Mouse (Mus musculus) retina, embryonic 14.5 days (tissue): ENCODE measurements around the gene Taar9.
"Not testable (repeated sequence)": the region's sequence is repeated elsewhere in the genome, so short reads cannot be mapped to it uniquely, and the experiment has no call there.

Experiments used
- DNase-seq: peaks from one replicate; pipeline ENCODE4 v3.0.0-alpha.2; 2015; ENCODE audit warnings: low spot score

The Taar9 gene

GRCm38 (mm10) chr10:24076200-24076599 is 33.1 kb downstream of the Taar9 start, which contains the start of gene Taar8a:
TSS of gene Taar8a (plus strand) at chr10:24076500.
- DNase-seq = not testable (repeated sequence)

- DNase-seq = not testable (repeated sequence)
Measured at GRCm38 (mm10) chr10:24074751-24075150, 34.6 kb downstream of the Taar9 start.

DNA sequence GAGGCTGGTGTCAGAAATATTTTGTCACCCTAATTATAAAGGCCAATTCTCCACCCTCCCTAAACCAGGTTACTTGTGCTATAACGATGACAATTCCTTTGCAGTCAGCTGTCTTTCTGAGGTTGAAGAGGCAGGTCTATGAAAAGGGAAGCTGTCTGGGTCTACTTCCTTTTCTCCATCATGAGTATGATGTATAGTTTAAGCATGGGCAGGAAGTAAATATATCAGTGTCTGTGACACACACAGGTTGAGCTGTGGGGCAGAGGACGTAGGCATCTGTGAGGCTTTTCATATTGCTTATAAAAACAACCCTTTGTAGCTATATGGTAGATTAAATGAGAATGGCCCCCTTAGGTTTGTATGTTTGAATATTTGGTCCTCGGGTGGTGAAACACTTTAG is 50.3 kb downstream of the Taar9 start:
- DNase-seq = no peak
